Mouse (Mus musculus) ovary, adult 18-20 months (tissue): Measurements from ENCODE around the gene Tacc3.

Source experiments
- DNase-seq: peaks from one replicate; pipeline ENCODE4 v3.0.0; 2022; ENCODE audit warnings: low spot score, mixed read lengths

Tacc3 gene

GRCm38 (mm10) chr5:33655251-33655840, 2.6 kb upstream of the Tacc3 start:
- no peak for DNase-seq

DNA sequence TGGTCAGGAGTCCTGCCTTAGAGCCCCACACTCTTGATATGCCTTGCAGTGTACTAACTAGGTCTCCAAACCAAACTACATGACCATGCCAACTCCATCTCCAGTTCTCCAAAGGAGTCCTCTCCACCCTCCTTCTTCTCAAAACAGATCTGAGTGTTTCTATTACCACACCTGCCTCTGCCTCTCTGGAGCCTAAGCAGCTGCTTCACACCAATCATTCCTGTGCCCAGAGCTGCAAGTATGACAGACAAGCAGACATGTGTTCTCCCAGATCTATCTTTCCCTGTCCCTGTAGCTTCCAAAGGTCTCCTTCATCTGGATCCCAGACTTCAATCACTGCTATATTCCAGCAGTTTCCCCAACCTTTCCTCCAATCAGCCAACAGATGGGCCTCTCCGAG, 1.2 kb upstream of the Tacc3 start:
- DNase-seq = no peak

GRCm38 (mm10) chr5:33657251-33657786, 609 bp upstream of the Tacc3 start:
- no peak for DNase-seq

GRCm38 (mm10) chr5:33658664-33659050, 729 bp downstream of the Tacc3 start:
- DNase-seq = no peak

- no peak for DNase-seq
Observed at GRCm38 (mm10) chr5:33668223-33668622, 10.3 kb downstream of the Tacc3 start.

GRCm38 (mm10) chr5:33671659-33672058, 13.7 kb downstream of the Tacc3 start:
- DNase-seq = no peak

- DNase-seq = no peak
Observed at GRCm38 (mm10) chr5:33674439-33674838, 16.5 kb downstream of the Tacc3 start.

DNA sequence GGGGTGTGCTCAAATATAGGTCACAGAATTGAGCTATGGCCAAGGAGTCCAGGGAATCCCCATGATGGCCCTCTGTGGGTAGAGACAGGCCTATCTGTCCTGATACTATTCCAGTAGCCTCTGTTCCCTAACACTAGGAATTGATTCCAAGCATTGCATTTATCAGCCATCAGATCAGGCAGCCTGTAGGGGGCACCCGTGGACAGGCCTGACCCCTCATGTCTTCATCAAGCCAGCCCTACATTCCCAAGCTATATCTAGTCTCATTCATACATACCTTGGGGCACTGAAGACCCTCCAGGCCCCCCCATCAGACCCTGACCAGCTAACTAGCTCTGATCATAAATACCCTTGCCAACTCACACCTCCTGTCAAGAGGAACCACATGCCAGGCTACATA, 18.0 kb downstream of the Tacc3 start:
- DNase-seq = no peak

DNA sequence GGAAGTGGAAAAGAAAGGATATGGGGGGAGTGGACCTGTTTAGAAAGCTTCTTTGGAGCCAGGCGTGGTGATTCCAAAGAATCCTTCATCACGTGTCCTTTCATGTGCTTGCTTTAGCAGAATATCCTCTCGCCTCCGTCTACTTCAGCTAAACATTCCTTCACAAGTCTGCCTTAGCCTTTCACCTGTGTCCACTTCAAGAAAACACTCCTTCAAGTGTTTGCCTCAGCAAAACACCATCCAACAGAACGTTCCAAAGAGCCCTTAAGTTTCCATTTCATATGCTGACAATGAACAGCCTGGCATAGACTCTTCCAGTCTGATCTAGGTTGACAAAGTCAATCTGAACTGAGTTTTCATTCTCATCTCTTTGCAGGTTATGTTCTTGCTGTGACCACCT, 20.3 kb downstream of the Tacc3 start:
- no peak for DNase-seq

DNA sequence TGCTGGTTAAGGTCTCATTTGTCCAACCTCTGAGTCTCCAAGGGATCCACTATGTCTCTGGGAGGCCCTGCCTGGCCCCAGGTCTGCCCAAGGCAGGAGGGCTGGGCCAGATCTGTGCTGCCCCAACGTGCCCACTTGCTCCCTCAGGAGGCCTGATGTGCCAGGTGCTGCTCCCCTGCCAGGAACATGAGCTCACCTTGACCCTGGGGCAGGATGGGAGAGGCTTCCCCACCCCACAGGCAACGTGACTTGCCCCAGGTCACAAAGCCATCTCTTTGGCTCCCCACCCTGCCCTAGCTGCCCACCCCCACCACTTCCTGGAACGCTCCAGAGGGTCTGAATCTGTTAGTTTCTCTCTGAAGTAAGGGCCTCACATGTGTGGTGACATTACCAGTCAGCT, 23.1 kb downstream of the Tacc3 start:
- no peak for DNase-seq

DNA sequence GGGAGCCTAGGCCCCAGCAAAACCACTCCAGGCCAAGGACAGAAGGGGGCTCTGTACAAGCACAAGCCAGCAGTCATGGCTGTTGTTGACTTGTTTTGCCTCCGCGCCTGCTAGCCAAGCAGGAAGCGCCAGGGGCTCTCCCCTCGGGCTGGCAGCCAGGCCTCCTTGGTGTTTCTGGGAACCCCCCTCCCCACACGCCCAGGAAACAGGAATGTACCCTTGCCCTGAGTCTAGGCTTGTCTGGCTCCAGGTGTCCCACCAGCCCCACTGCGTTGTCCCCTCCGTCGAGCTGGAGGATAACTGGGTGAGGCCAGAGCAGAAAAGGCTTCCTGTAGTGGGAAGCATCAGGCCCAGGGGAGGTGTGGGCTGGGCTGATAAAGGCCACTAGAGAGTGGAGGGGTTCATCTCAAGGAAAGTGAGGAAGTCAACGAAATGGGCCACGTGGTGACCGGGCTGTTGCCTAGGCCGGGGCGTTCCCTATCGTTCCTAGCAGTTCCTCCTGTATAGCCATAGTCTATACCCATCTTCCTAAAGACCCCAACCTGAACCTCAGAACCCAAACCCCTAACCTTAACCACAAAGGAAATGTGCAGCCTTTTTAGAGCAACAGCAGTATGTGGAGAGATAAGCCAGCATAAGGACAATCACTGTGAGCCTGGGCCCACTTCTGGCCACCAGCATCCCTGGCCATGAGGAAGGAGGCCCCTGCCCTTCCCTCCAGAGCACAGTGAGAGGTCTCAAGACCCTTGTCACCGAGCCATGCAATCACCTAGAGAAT, 23.9 kb downstream of the Tacc3 start:
- no peak for DNase-seq

- DNase-seq = no peak
Observed at GRCm38 (mm10) chr5:33682963-33683362, 25.0 kb downstream of the Tacc3 start.

- DNase-seq = no peak
Observed at GRCm38 (mm10) chr5:33683897-33684652, 26.1 kb downstream of the Tacc3 start.

DNA sequence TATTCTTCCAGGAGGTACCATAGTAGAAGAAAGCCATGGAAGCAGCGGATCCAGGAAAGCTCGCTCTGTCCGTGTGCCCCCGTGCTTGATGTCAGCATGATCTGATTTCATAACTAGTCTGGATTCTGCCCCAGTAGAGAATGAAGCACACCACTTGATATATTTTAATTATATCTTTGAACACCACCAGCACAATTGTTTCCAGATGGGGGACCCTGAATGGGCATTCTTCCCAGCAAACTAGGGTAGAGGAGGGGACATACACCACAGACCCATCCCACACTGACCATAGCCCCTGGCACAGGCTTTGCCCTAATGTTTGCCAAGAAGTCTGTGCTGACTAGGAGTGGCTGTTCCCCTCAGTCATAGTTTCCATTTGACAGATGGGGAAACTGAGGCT, 27.0 kb downstream of the Tacc3 start:
- DNase-seq = no peak

- DNase-seq = no peak
Observed at GRCm38 (mm10) chr5:33687142-33687541, 29.2 kb downstream of the Tacc3 start.

- DNase-seq = no peak
Observed at GRCm38 (mm10) chr5:33688278-33689220, 30.6 kb downstream of the Tacc3 start.

GRCm38 (mm10) chr5:33689221-33689844, 31.4 kb downstream of the Tacc3 start:
- no peak for DNase-seq

GRCm38 (mm10) chr5:33689852-33690645, 32.1 kb downstream of the Tacc3 start:
- no peak for DNase-seq

DNA sequence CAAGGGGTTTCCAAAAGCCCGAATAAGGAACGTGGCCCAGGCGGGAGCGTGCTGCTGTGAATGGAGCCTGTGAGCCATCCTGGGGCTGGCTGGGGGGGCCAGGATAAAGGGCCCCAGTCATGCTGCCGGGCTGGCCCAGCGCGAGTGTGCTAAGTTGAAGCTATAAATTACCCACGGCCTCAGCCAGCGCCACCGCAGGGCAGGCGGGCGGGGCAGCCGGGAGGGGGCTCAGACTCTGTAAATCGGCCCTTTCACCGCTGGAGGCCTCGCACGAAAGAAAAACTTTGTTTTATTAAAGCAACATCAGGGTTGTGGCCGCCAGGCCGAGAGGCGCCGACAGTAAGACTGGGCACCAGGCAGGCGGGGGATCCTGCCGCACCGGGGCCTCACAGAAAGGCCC, 34.5 kb downstream of the Tacc3 start:
- DNase-seq = no peak

DNA sequence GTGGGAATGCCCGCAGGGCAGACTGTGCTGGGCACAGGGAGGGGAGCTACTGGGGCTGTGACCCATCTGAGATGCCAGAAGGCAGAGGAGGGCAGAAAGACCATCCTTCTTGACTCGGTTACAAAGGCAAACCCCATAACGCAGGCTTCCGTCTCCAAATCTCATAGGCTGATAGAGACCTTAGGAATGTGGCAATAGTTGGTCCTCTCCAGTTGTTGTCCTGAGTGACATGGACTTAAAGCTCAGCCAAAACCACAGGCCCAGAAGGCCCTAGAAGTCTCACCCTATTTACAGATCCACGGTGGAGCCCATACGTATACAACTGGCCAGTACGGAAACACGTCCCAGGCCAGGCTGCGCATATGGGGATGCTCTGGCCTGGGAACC, 36.5 kb downstream of the Tacc3 start:
- no peak for DNase-seq
